Mouse (Mus musculus) spleen, postnatal 36 days (tissue): ENCODE results near the gene E2f1.

Experiments
- DNase-seq, 2 experiments: peaks; one replicate each; pipeline ENCODE4 v3.0.0; 2022; ENCODE audit warnings: low spot score in 2 of 2, mixed read lengths in 1 of 2

Gene E2f1

GRCm38 (mm10) chr2:154552424-154552907 is 17.2 kb downstream of the E2f1 start:
- peak; percentile 66 to 73 for DNase-seq

GRCm38 (mm10) chr2:154551927-154552326 is 17.8 kb downstream of the E2f1 start:
- DNase-seq: no peak

- DNase-seq: no peak
These were observed 18.2 kb downstream of the E2f1 start, which contains the start of gene Actl10 for GRCm38 (mm10) chr2:154551476-154551875. Gene Actl10 (plus strand): TSS chr2:154551776.

- no peak for DNase-seq
These were observed 18.8 kb downstream of the E2f1 start for GRCm38 (mm10) chr2:154550937-154551336.

- no peak for DNase-seq
These were observed 19.9 kb downstream of the E2f1 start for GRCm38 (mm10) chr2:154549886-154550189.

GRCm38 (mm10) chr2:154549127-154549885 is 20.4 kb downstream of the E2f1 start:
- DNase-seq: peak; percentile 35 to 41

GRCm38 (mm10) chr2:154548688-154549087 is 21.0 kb downstream of the E2f1 start:
- DNase-seq: no peak

GRCm38 (mm10) chr2:154546711-154547110 is 23.0 kb downstream of the E2f1 start, which contains the start of gene 1700003F12Rik:
Gene 1700003F12Rik (plus strand): TSS chr2:154547085.
- no peak for DNase-seq

- no peak for DNase-seq
These were observed 25.9 kb downstream of the E2f1 start for GRCm38 (mm10) chr2:154543567-154544347.

GRCm38 (mm10) chr2:154541630-154542029 is 28.1 kb downstream of the E2f1 start:
- DNase-seq: no peak

GRCm38 (mm10) chr2:154539720-154540119 is 30.0 kb downstream of the E2f1 start:
- DNase-seq: peak in 1 of 2 experiments; percentile 18

- DNase-seq: no peak
These were observed 31.0 kb downstream of the E2f1 start for GRCm38 (mm10) chr2:154538710-154539109.

GRCm38 (mm10) chr2:154538310-154538709 is 31.4 kb downstream of the E2f1 start:
- no peak for DNase-seq

GRCm38 (mm10) chr2:154534704-154535270 is 34.9 kb downstream of the E2f1 start:
- DNase-seq: no peak

- DNase-seq: no peak
These were observed 36.8 kb downstream of the E2f1 start for GRCm38 (mm10) chr2:154532888-154533287.

- DNase-seq: no peak
These were observed 43.2 kb downstream of the E2f1 start for GRCm38 (mm10) chr2:154526531-154526930.

GRCm38 (mm10) chr2:154525285-154525684 is 44.4 kb downstream of the E2f1 start:
- DNase-seq: no peak

GRCm38 (mm10) chr2:154522334-154522733 is 47.4 kb downstream of the E2f1 start:
- DNase-seq: no peak

GRCm38 (mm10) chr2:154521449-154521848 is 48.2 kb downstream of the E2f1 start:
- DNase-seq: no peak

- DNase-seq: no peak
These were observed 52.3 kb downstream of the E2f1 start for GRCm38 (mm10) chr2:154517424-154517823.

- DNase-seq: no peak
These were observed 52.7 kb downstream of the E2f1 start for GRCm38 (mm10) chr2:154516944-154517343.

GRCm38 (mm10) chr2:154510141-154510540 is 59.6 kb downstream of the E2f1 start:
- no peak for DNase-seq
